Mouse (Mus musculus): ENCODE measurements around the gene Hlf.

Gene Hlf

DNA sequence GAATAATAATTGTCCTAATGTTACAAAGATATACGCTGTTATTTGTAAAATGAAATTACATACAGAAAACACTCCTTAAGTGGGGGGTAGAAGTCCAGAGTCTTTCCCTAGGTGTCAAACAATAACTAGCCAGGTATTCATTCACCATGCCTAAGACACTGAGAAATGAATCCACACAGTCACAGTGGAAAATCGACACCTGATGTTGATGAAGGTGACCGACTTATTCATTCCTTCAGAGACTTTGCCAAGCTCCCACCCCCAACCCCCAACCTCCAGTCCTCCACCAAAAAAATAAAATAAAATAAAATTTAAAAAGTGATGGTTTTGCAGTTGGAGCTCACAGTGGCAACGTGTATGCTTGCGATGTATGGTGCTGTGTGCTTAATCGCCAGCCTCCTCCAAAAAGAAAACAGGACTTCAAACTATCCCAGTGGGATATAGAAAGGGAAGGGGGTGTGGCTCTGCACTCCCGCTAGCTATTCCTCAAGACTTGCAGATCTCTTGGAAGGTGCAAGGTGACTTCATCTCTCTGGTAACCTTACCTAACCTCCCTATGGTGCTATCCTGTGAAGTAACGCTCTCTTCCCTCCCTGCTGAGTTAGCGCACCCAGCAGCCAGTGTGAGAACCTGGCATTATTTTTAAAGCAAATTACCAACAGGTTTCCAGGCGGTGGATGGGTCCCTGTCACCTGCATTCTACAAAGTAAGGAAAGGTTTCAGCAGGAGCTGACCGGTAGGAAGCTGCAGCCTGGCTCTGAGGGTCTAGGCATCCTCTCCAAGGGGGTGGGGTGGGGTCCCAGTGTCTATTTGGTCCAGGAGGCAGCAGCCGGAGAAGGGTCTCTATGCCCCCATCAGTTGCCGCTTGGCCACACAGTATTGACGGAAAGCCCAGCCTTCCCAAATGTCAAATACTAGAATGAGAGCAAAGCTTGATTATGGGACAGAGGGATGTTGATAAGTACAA lies 22.5 kb downstream of the Hlf start:
- Histone ChIP-seq H3K27me3 (ENCODE audit: insufficient read depth, low read length) (peaks cover 30% of the 10 kb centered on the region), H3K4me3 (replicated peaks; ENCODE audit: low read length) (no peak overlapping the region), H3K36me3 (ENCODE audit: insufficient read depth, low read length) (no peaks in the 10 kb centered on the region), H3K9me3 (ENCODE audit: low read length) (no peaks in the 10 kb centered on the region), H3K4me1 (replicated peaks; ENCODE audit: low read depth, low read length) (peaks cover 13% of the 10 kb centered on the region)
- no peak for TF ChIP-seq CTCF (conservative IDR thresholded peaks at IDR 0.05; ENCODE audit: low read length)
- no peak for TF ChIP-seq NANOG (IDR thresholded peaks at IDR 0.05; ENCODE audit: borderline replicate concordance, low read length)
- no peak for TF ChIP-seq POU5F1 (IDR thresholded peaks at IDR 0.05; ENCODE audit: borderline replicate concordance, low read length)

GRCm38 (mm10) chr11:90364865-90365264 lies 25.8 kb downstream of the Hlf start:
- Histone ChIP-seq H3K4me1 (replicated peaks; ENCODE audit: low read depth, low read length) (no peaks in the 10 kb centered on the region), H3K4me3 (replicated peaks; ENCODE audit: low read length) (no peak overlapping the region), H3K9me3 (ENCODE audit: low read length) (no peaks in the 10 kb centered on the region), H3K36me3 (ENCODE audit: insufficient read depth, low read length) (no peaks in the 10 kb centered on the region), H3K27me3 (ENCODE audit: insufficient read depth, low read length) (peaks cover 16% of the 10 kb centered on the region)
- TF ChIP-seq POU5F1 (IDR thresholded peaks at IDR 0.05; ENCODE audit: borderline replicate concordance, low read length) (no peak), CTCF (conservative IDR thresholded peaks at IDR 0.05; ENCODE audit: low read length) (no peak), NANOG (IDR thresholded peaks at IDR 0.05; ENCODE audit: borderline replicate concordance, low read length) (no peak)

- Histone ChIP-seq H3K9me3 (ENCODE audit: low read length) (no peaks in the 10 kb centered on the region), H3K27me3 (ENCODE audit: insufficient read depth, low read length) (peaks cover 8% of the 10 kb centered on the region; the same call in 1 of the 2 replicates), H3K4me3 (replicated peaks; ENCODE audit: low read length) (no peak overlapping the region), H3K4me1 (replicated peaks; ENCODE audit: low read depth, low read length) (no peaks in the 10 kb centered on the region), H3K36me3 (ENCODE audit: insufficient read depth, low read length) (no peaks in the 10 kb centered on the region)
- no peak for TF ChIP-seq CTCF (conservative IDR thresholded peaks at IDR 0.05; ENCODE audit: low read length)
- TF ChIP-seq POU5F1 (IDR thresholded peaks at IDR 0.05; ENCODE audit: borderline replicate concordance, low read length) = no peak
- TF ChIP-seq NANOG (IDR thresholded peaks at IDR 0.05; ENCODE audit: borderline replicate concordance, low read length) = no peak
Observed at GRCm38 (mm10) chr11:90363821-90364497, 26.7 kb downstream of the Hlf start.

DNA sequence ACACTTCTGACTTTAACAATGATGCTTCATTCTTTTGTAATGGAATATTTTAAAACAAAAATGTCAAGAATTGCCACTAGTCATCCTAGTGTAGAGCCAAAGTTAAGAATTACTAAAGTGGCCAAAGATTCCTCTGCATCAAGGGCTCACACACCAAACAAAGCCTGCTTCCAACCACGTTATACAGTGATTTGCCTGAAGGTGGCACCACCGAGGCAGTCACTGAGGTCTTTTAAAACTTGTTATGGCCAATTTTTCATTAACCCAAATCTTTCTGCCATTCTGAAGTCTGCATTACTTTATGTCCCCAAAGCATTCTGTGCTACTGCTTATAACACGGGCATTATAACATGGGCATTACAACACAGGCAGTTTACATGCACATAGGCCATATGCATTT lies 27.3 kb downstream of the Hlf start:
- no peak overlapping the region for H3K4me3 ChIP-seq (replicated peaks; ENCODE audit: low read length)
- no peaks in the 10 kb centered on the region for H3K9me3 ChIP-seq (ENCODE audit: low read length)
- no peaks in the 10 kb centered on the region for H3K36me3 ChIP-seq (ENCODE audit: insufficient read depth, low read length)
- H3K27me3 ChIP-seq (ENCODE audit: insufficient read depth, low read length) = peaks cover 8% of the 10 kb centered on the region; the same call in 1 of the 2 replicates
- TF ChIP-seq CTCF (conservative IDR thresholded peaks at IDR 0.05; ENCODE audit: low read length) (peak; percentile 51), POU5F1 (IDR thresholded peaks at IDR 0.05; ENCODE audit: borderline replicate concordance, low read length) (no peak)
- no peaks in the 10 kb centered on the region for H3K4me1 ChIP-seq (replicated peaks; ENCODE audit: low read depth, low read length)

DNA sequence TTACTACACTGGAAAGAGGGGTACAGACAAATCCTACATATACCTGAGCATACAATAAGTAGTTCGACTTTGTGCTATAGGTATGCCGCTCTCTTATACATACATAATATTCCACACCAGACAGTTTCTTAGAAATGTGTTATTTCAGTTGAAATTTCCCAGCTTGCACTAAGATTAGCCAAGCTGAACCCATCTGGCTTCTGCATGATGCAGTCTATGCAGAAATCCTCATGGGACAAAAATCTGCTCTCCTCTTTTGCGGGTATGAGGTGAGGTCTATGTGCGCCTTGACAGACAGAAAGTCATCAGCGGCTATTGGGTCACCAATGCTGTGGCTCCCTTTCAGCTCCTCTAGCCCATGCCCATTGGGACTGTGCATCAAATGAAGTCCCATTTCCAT lies 30.2 kb downstream of the Hlf start:
- Histone ChIP-seq H3K36me3 (ENCODE audit: insufficient read depth, low read length) (no peaks in the 10 kb centered on the region), H3K4me1 (replicated peaks; ENCODE audit: low read depth, low read length) (peaks cover 17% of the 10 kb centered on the region), H3K4me3 (replicated peaks; ENCODE audit: low read length) (no peak overlapping the region), H3K9me3 (ENCODE audit: low read length) (no peaks in the 10 kb centered on the region), H3K27me3 (ENCODE audit: insufficient read depth, low read length) (peaks cover 2% of the 10 kb centered on the region; the same call in 1 of the 2 replicates)
- TF ChIP-seq NANOG (IDR thresholded peaks at IDR 0.05; ENCODE audit: borderline replicate concordance, low read length) (no peak), CTCF (conservative IDR thresholded peaks at IDR 0.05; ENCODE audit: low read length) (no peak), POU5F1 (IDR thresholded peaks at IDR 0.05; ENCODE audit: borderline replicate concordance, low read length) (no peak)

- Histone ChIP-seq H3K27me3 (ENCODE audit: insufficient read depth, low read length) (peaks cover 13% of the 10 kb centered on the region; the same call in 1 of the 2 replicates), H3K4me3 (replicated peaks; ENCODE audit: low read length) (no peak overlapping the region), H3K4me1 (replicated peaks; ENCODE audit: low read depth, low read length) (peaks cover 23% of the 10 kb centered on the region), H3K36me3 (ENCODE audit: insufficient read depth, low read length) (no peaks in the 10 kb centered on the region), H3K9me3 (ENCODE audit: low read length) (no peaks in the 10 kb centered on the region)
- TF ChIP-seq POU5F1 (IDR thresholded peaks at IDR 0.05; ENCODE audit: borderline replicate concordance, low read length) (no peak), CTCF (conservative IDR thresholded peaks at IDR 0.05; ENCODE audit: low read length) (no peak), NANOG (IDR thresholded peaks at IDR 0.05; ENCODE audit: borderline replicate concordance, low read length) (no peak)
Observed at GRCm38 (mm10) chr11:90358063-90358462, 32.6 kb downstream of the Hlf start.

- peaks cover 17% of the 10 kb centered on the region; the same call in 1 of the 2 replicates for H3K27me3 ChIP-seq (ENCODE audit: insufficient read depth, low read length)
- peaks cover 23% of the 10 kb centered on the region for H3K4me1 ChIP-seq (replicated peaks; ENCODE audit: low read depth, low read length)
- no peaks in the 10 kb centered on the region for H3K36me3 ChIP-seq (ENCODE audit: insufficient read depth, low read length)
- H3K9me3 ChIP-seq (ENCODE audit: low read length) = no peaks in the 10 kb centered on the region
- TF ChIP-seq NANOG (IDR thresholded peaks at IDR 0.05; ENCODE audit: borderline replicate concordance, low read length) (no peak), POU5F1 (IDR thresholded peaks at IDR 0.05; ENCODE audit: borderline replicate concordance, low read length) (no peak), CTCF (conservative IDR thresholded peaks at IDR 0.05; ENCODE audit: low read length) (no peak)
- H3K4me3 ChIP-seq (replicated peaks; ENCODE audit: low read length) = no peak overlapping the region
Observed at GRCm38 (mm10) chr11:90357371-90357770, 33.3 kb downstream of the Hlf start.

Data from E14TG2a.4 (cell line).